In genomic region chr11:100413541-100413940, GRCm38 (mm10) we compare ENCODE assay signal across 8 mouse cellular contexts. TPM values are rescaled to one million over a fixed set of nuclear protein-coding genes. Genes with fewer than 3 reads are reported as not detected.
DNase-seq lines count a peak whose midpoint lies in the region; ATAC-seq and TF ChIP-seq lines count a peak whose summit lies in the region.

No protein-coding gene starts in this region.

- no peaks in the 10 kb centered on the region for H3K9me3 ChIP-seq in kidney, embryonic 16.5 days (ENCODE audit: low read length)
- H3K9me3 ChIP-seq in embryonic facial prominence, embryonic 14.5 days (ENCODE audit: control insufficient read depth, low read length), result no peaks in the 10 kb centered on the region
- H3K9me3 ChIP-seq in hindbrain, embryonic 16.5 days (ENCODE audit: control insufficient read depth, low read length), result no peaks in the 10 kb centered on the region
- no peaks in the 10 kb centered on the region for H3K9me3 ChIP-seq in midbrain, postnatal 0 days (ENCODE audit: low read length)

- H3K27me3 ChIP-seq in kidney, embryonic 16.5 days (ENCODE audit: insufficient read depth, low read length), result no peaks in the 10 kb centered on the region
- H3K27me3 ChIP-seq in embryonic facial prominence, embryonic 14.5 days (replicated peaks; ENCODE audit: control insufficient read depth, insufficient read depth, low read length), result no peaks in the 10 kb centered on the region
- H3K27me3 ChIP-seq in hindbrain, embryonic 16.5 days (replicated peaks; ENCODE audit: control insufficient read depth, insufficient read depth, low read length), result peaks cover 9% of the 10 kb centered on the region
- H3K27me3 ChIP-seq in midbrain, postnatal 0 days (ENCODE audit: insufficient read depth, low read length), result peaks cover 10% of the 10 kb centered on the region; the same call in 1 of the 2 replicates

- H3K27ac ChIP-seq in kidney, embryonic 16.5 days (ENCODE audit: low read length), result no peak overlapping the region
- peak overlapping the region; percentile 93; the same call in 1 of the 2 replicates for H3K27ac ChIP-seq in embryonic facial prominence, embryonic 14.5 days (replicated peaks; ENCODE audit: low read depth, low read length)
- no peak overlapping the region for H3K27ac ChIP-seq in hindbrain, embryonic 16.5 days (ENCODE audit: low read depth, low read length)
- H3K27ac ChIP-seq in midbrain, postnatal 0 days (ENCODE audit: low read depth, low read length), result no peak overlapping the region

- 53% methylated on average over 11 of the region's 11 CpGs for WGBS in kidney, embryonic 16.5 days
- 61% methylated on average over 11 of the region's 11 CpGs for WGBS in embryonic facial prominence, embryonic 14.5 days
- 84% methylated on average over 11 of the region's 11 CpGs for WGBS in hindbrain, embryonic 16.5 days
- WGBS in midbrain, postnatal 0 days, result 80% methylated on average over 11 of the region's 11 CpGs

- peak overlapping the region; percentile 79 for H3K4me3 ChIP-seq in kidney, embryonic 16.5 days (ENCODE audit: low read length)
- H3K4me3 ChIP-seq in embryonic facial prominence, embryonic 14.5 days (ENCODE audit: low read depth, low read length), result peak overlapping the region; percentile 76
- H3K4me3 ChIP-seq in hindbrain, embryonic 16.5 days (ENCODE audit: low read length), result peak overlapping the region; percentile 68
- peak overlapping the region; percentile 60 for H3K4me3 ChIP-seq in midbrain, postnatal 0 days (ENCODE audit: low read depth, low read length)

- H3K36me3 ChIP-seq in kidney, embryonic 16.5 days (ENCODE audit: insufficient read depth, low read length), result peaks cover 19% of the 10 kb centered on the region; the same call in 1 of the 2 replicates
- H3K36me3 ChIP-seq in embryonic facial prominence, embryonic 14.5 days (ENCODE audit: control insufficient read depth, insufficient read depth, low read length), result peaks cover 32% of the 10 kb centered on the region
- peaks cover 4% of the 10 kb centered on the region; the same call in 1 of the 2 replicates for H3K36me3 ChIP-seq in hindbrain, embryonic 16.5 days (ENCODE audit: control insufficient read depth, insufficient read depth, low read length)
- peaks cover 8% of the 10 kb centered on the region for H3K36me3 ChIP-seq in midbrain, postnatal 0 days (ENCODE audit: insufficient read depth, low read length)

- ATAC-seq in kidney, embryonic 16.5 days (ENCODE audit: low FRiP score, low TSS enrichment), result no peak
- no peak for ATAC-seq in embryonic facial prominence, embryonic 14.5 days (ENCODE audit: low read depth)
- no peak for ATAC-seq in hindbrain, embryonic 16.5 days
- ATAC-seq in midbrain, postnatal 0 days (ENCODE audit: low FRiP score), result no peak
- ATAC-seq in megakaryocyte-erythroid progenitor cell, adult 5-6 weeks (replicated peaks; ENCODE audit: low FRiP score, low TSS enrichment, poor library complexity, severe bottlenecking), result no peak

- peak overlapping the region; percentile 88 for H3K4me2 ChIP-seq in kidney, embryonic 16.5 days (replicated peaks; ENCODE audit: low read depth, low read length)
- peak overlapping the region; percentile 64 for H3K4me2 ChIP-seq in embryonic facial prominence, embryonic 14.5 days (ENCODE audit: low read depth, low read length)
- H3K4me2 ChIP-seq in hindbrain, embryonic 16.5 days (ENCODE audit: low read length), result peak overlapping the region; percentile 61
- H3K4me2 ChIP-seq in midbrain, postnatal 0 days (ENCODE audit: low read depth, low read length, poor library complexity, severe bottlenecking), result peak overlapping the region; percentile 63

- peak overlapping the region; percentile 81 for H3K9ac ChIP-seq in kidney, embryonic 16.5 days (replicated peaks; ENCODE audit: low read length)
- H3K9ac ChIP-seq in embryonic facial prominence, embryonic 14.5 days (ENCODE audit: low read depth, low read length), result peak overlapping the region; percentile 89
- peak overlapping the region; percentile 81 for H3K9ac ChIP-seq in hindbrain, embryonic 16.5 days (ENCODE audit: low read depth, low read length)
- peak overlapping the region; percentile 69; the same call in 1 of the 2 replicates for H3K9ac ChIP-seq in midbrain, postnatal 0 days (replicated peaks; ENCODE audit: low read length, poor library complexity, severe bottlenecking)

- peaks cover 46% of the 10 kb centered on the region for H3K4me1 ChIP-seq in kidney, embryonic 16.5 days (ENCODE audit: insufficient read depth, low read length)
- H3K4me1 ChIP-seq in embryonic facial prominence, embryonic 14.5 days (ENCODE audit: control insufficient read depth, insufficient read depth, low read length), result peaks cover 32% of the 10 kb centered on the region
- peaks cover 16% of the 10 kb centered on the region for H3K4me1 ChIP-seq in hindbrain, embryonic 16.5 days (ENCODE audit: control insufficient read depth, insufficient read depth, low read depth, low read length)
- H3K4me1 ChIP-seq in midbrain, postnatal 0 days (ENCODE audit: insufficient read depth, low read length), result peaks cover 17% of the 10 kb centered on the region; the same call in 1 of the 2 replicates

- DNase-seq in kidney, postnatal 25 days, result no peak
- DNase-seq in embryonic facial prominence, embryonic 14.5 days (ENCODE audit: low spot score), result no peak
- no peak for DNase-seq in midbrain, postnatal 0 days (ENCODE audit: low spot score)
- DNase-seq in adrenal gland, postnatal 14 days, result no peak
- DNase-seq in adrenal gland, adult 8-10 months, result no peak

- no peak for TF ChIP-seq CTCF in midbrain, postnatal 0 days (IDR thresholded peaks at IDR 0.05)

RNA-seq across cellular contexts. Expression of gene P3h4, which starts 1.1 kb away (rescaled TPM):
- 63.1 and 69.1 TPM in 2 replicates for polyA plus RNA-seq in kidney, embryonic 16.5 days (2015; fragmentation: Nextera tagmentation; extraction: Ambion mirVana)
- 92.8 and 100 TPM in 2 replicates for polyA plus RNA-seq in embryonic facial prominence, embryonic 14.5 days (2014; fragmentation: Nextera tagmentation; extraction: Ambion mirVana)
- polyA plus RNA-seq in hindbrain, embryonic 16.5 days (2015; fragmentation: Nextera tagmentation; extraction: Ambion mirVana), result 21.5 and 25.5 TPM in 2 replicates
- 24.4 and 26.0 TPM in 2 replicates for total RNA-seq in midbrain, postnatal 0 days (2014; rRNA removed)
- polyA plus RNA-seq in midbrain, postnatal 0 days (2015; fragmentation: Nextera tagmentation; extraction: Ambion mirVana), result 23.4 and 23.7 TPM in 2 replicates
- total RNA-seq in megakaryocyte-erythroid progenitor cell, adult 5-6 weeks (2014; fragmentation: Nextera tagmentation), result 1.0 TPM in 1 of 2 replicates, not detected in the other
- total RNA-seq in megakaryocyte-erythroid progenitor cell, adult 5-6 weeks (2017), result 0.08 and 0.33 TPM in 2 replicates
- total RNA-seq in adrenal gland, postnatal 14 days (2021), result 25.8 and 26.7 TPM in 2 replicates
- total RNA-seq in adrenal gland, adult 8-10 months (2022), result 10 to 100 TPM; 28.4 to 63.1 (median 42.6) TPM

RNA-seq across cellular contexts. Expression of gene Fkbp10, which starts 2.0 kb away (rescaled TPM):
- 157 and 159 TPM in 2 replicates for polyA plus RNA-seq in kidney, embryonic 16.5 days (2015; fragmentation: Nextera tagmentation; extraction: Ambion mirVana)
- 208 TPM in 2 replicates for polyA plus RNA-seq in embryonic facial prominence, embryonic 14.5 days (2014; fragmentation: Nextera tagmentation; extraction: Ambion mirVana)
- polyA plus RNA-seq in hindbrain, embryonic 16.5 days (2015; fragmentation: Nextera tagmentation; extraction: Ambion mirVana), result 29.2 and 33.1 TPM in 2 replicates
- 29.0 and 33.9 TPM in 2 replicates for total RNA-seq in midbrain, postnatal 0 days (2014; rRNA removed)
- polyA plus RNA-seq in midbrain, postnatal 0 days (2015; fragmentation: Nextera tagmentation; extraction: Ambion mirVana), result 19.9 and 21.8 TPM in 2 replicates
- not detected in 2 replicates for total RNA-seq in megakaryocyte-erythroid progenitor cell, adult 5-6 weeks (2014; fragmentation: Nextera tagmentation)
- total RNA-seq in megakaryocyte-erythroid progenitor cell, adult 5-6 weeks (2017), result 0.53 TPM in 1 of 2 replicates, not detected in the other
- total RNA-seq in adrenal gland, postnatal 14 days (2021), result 33.8 and 38.9 TPM in 2 replicates
- total RNA-seq in adrenal gland, adult 8-10 months (2022), result 10 to 100 TPM; 15.4 to 57.8 (median 31.3) TPM

RNA-seq across cellular contexts. Expression of gene Jup, which starts 16.0 kb away (rescaled TPM):
- polyA plus RNA-seq in kidney, embryonic 16.5 days (2015; fragmentation: Nextera tagmentation; extraction: Ambion mirVana), result 153 and 154 TPM in 2 replicates
- 107 and 116 TPM in 2 replicates for polyA plus RNA-seq in embryonic facial prominence, embryonic 14.5 days (2014; fragmentation: Nextera tagmentation; extraction: Ambion mirVana)
- polyA plus RNA-seq in hindbrain, embryonic 16.5 days (2015; fragmentation: Nextera tagmentation; extraction: Ambion mirVana), result 68.8 and 77.7 TPM in 2 replicates
- 133 and 156 TPM in 2 replicates for total RNA-seq in midbrain, postnatal 0 days (2014; rRNA removed)
- 69.7 and 75.5 TPM in 2 replicates for polyA plus RNA-seq in midbrain, postnatal 0 days (2015; fragmentation: Nextera tagmentation; extraction: Ambion mirVana)
- total RNA-seq in megakaryocyte-erythroid progenitor cell, adult 5-6 weeks (2014; fragmentation: Nextera tagmentation), result 0.40 and 0.81 TPM in 2 replicates
- 0.52 and 0.80 TPM in 2 replicates for total RNA-seq in megakaryocyte-erythroid progenitor cell, adult 5-6 weeks (2017)
- total RNA-seq in adrenal gland, postnatal 14 days (2021), result 101 and 102 TPM in 2 replicates
- total RNA-seq in adrenal gland, adult 8-10 months (2022), result 100 to 1,000 TPM in 1 of 4 experiments, 10 to 100 TPM in 3; 57.5 to 101 (median 82.0) TPM

RNA-seq across cellular contexts. Expression of gene Nt5c3b, which starts 28.1 kb away (rescaled TPM):
- polyA plus RNA-seq in kidney, embryonic 16.5 days (2015; fragmentation: Nextera tagmentation; extraction: Ambion mirVana), result 126 and 131 TPM in 2 replicates
- polyA plus RNA-seq in embryonic facial prominence, embryonic 14.5 days (2014; fragmentation: Nextera tagmentation; extraction: Ambion mirVana), result 108 and 127 TPM in 2 replicates
- polyA plus RNA-seq in hindbrain, embryonic 16.5 days (2015; fragmentation: Nextera tagmentation; extraction: Ambion mirVana), result 127 TPM in 2 replicates
- 57.2 and 58.5 TPM in 2 replicates for total RNA-seq in midbrain, postnatal 0 days (2014; rRNA removed)
- 111 and 113 TPM in 2 replicates for polyA plus RNA-seq in midbrain, postnatal 0 days (2015; fragmentation: Nextera tagmentation; extraction: Ambion mirVana)
- 35.7 and 54.2 TPM in 2 replicates for total RNA-seq in megakaryocyte-erythroid progenitor cell, adult 5-6 weeks (2014; fragmentation: Nextera tagmentation)
- 25.9 and 33.8 TPM in 2 replicates for total RNA-seq in megakaryocyte-erythroid progenitor cell, adult 5-6 weeks (2017)
- 51.5 and 57.5 TPM in 2 replicates for total RNA-seq in adrenal gland, postnatal 14 days (2021)
- 10 to 100 TPM; 49.7 to 76.8 (median 68.5) TPM for total RNA-seq in adrenal gland, adult 8-10 months (2022)

RNA-seq across cellular contexts. Expression of gene Klhl10, which starts 28.2 kb away (rescaled TPM):
- 0.40 and 0.44 TPM in 2 replicates for polyA plus RNA-seq in kidney, embryonic 16.5 days (2015; fragmentation: Nextera tagmentation; extraction: Ambion mirVana)
- 0.55 and 0.84 TPM in 2 replicates for polyA plus RNA-seq in embryonic facial prominence, embryonic 14.5 days (2014; fragmentation: Nextera tagmentation; extraction: Ambion mirVana)
- polyA plus RNA-seq in hindbrain, embryonic 16.5 days (2015; fragmentation: Nextera tagmentation; extraction: Ambion mirVana), result 0.75 and 1.2 TPM in 2 replicates
- total RNA-seq in midbrain, postnatal 0 days (2014; rRNA removed), result 0.22 and 0.61 TPM in 2 replicates
- polyA plus RNA-seq in midbrain, postnatal 0 days (2015; fragmentation: Nextera tagmentation; extraction: Ambion mirVana), result 0.45 and 0.65 TPM in 2 replicates
- total RNA-seq in megakaryocyte-erythroid progenitor cell, adult 5-6 weeks (2014; fragmentation: Nextera tagmentation), result 2.6 TPM in 1 of 2 replicates, not detected in the other
- 1.6 TPM in 1 of 2 replicates, not detected in the other for total RNA-seq in megakaryocyte-erythroid progenitor cell, adult 5-6 weeks (2017)
- total RNA-seq in adrenal gland, postnatal 14 days (2021), result 0.94 and 1.5 TPM in 2 replicates
- total RNA-seq in adrenal gland, adult 8-10 months (2022), result 1 to 10 TPM in 3 of 4 experiments, under 1 TPM in 1; 0.99 to 2.3 (median 1.5) TPM

Comparison
In these comparisons a context has a peak if more than half of its experiments do, and no peak if none do; other contexts are left out.
1. RNA of gene P3h4, which starts 1.1 kb away (total RNA-seq): 28.4 to 63.1 TPM in adrenal gland, adult 8-10 months, 25.8 to 26.7 TPM in adrenal gland, postnatal 14 days and 24.4 to 26.0 TPM in midbrain, postnatal 0 days; 0.08 to 1.0 TPM in megakaryocyte-erythroid progenitor cell, adult 5-6 weeks; every median in the first group is over 10 times any median in the second.
2. RNA of gene Fkbp10, which starts 2.0 kb away (total RNA-seq): 15.4 to 57.8 TPM in adrenal gland, adult 8-10 months, 29.0 to 33.9 TPM in midbrain, postnatal 0 days and 33.8 to 38.9 TPM in adrenal gland, postnatal 14 days; 0.53 TPM in megakaryocyte-erythroid progenitor cell, adult 5-6 weeks; every median in the first group is over 10 times any median in the second.
3. RNA of gene Jup, which starts 16.0 kb away (total RNA-seq): 133 to 156 TPM in midbrain, postnatal 0 days, 101 to 102 TPM in adrenal gland, postnatal 14 days and 57.5 to 101 TPM in adrenal gland, adult 8-10 months; 0.40 to 0.81 TPM in megakaryocyte-erythroid progenitor cell, adult 5-6 weeks; every median in the first group is over 10 times any median in the second.
4. Peak in every context shown above with its lines, with median percentiles within 50 percentile points of each other: H3K4me2 ChIP-seq, H3K4me3 ChIP-seq and H3K9ac ChIP-seq.